Mouse (Mus musculus): ENCODE data around the gene Smc6. TPM values are rescaled to one million over a fixed set of nuclear protein-coding genes. Genes with fewer than 3 reads are reported as not detected.

Smc6 gene
- polyA plus RNA-seq (2012; rRNA removed), result 27.5 and 27.8 TPM in 2 replicates

GRCm38 (mm10) chr12:11265382-11266281, at the start of gene Smc6, which contains the start of gene Gen1:
Smc6 (plus strand) TSS chr12:11265886.
Gen1 (minus strand) TSS chr12:11265801.

Other genes starting within 250 kb of the Smc6 start
- 0.03 and 0.10 TPM in 2 replicates for gene Kcns3, start 114.8 kb upstream of the Smc6 start, polyA plus RNA-seq (2012; rRNA removed)
- gene Msgn1, start 56.9 kb upstream of the Smc6 start, polyA plus RNA-seq (2012; rRNA removed), result not detected in 2 replicates
- gene Gen1, start 85 bp upstream of the Smc6 start, polyA plus RNA-seq (2012; rRNA removed), result 5.0 and 6.2 TPM in 2 replicates
- gene Vsnl1, start 170.7 kb downstream of the Smc6 start, polyA plus RNA-seq (2012; rRNA removed), result 0.05 and 0.10 TPM in 2 replicates
- gene Rad51ap2, start 190.2 kb downstream of the Smc6 start, polyA plus RNA-seq (2012; rRNA removed), result not detected in 2 replicates